Mouse (Mus musculus) kidney, adult 2 months (tissue): ENCODE data around the gene Cntfr.

ENCODE experiments used
- CTCF ChIP-seq: fragments of 200-500 bp; conservative IDR thresholded peaks from 2 replicates; pipeline ENCODE4 v1.5.1; 2011; ENCODE audit warnings: low read depth, mild to moderate bottlenecking, control low read depth, low read length, moderate library complexity, mixed read lengths; ENCODE audit not compliant: insufficient read depth, insufficient read length
- POLR2A ChIP-seq: fragments of 200-500 bp; IDR thresholded peaks from one replicate; pipeline ENCODE4 v1.6.1; 2011; ENCODE audit warnings: low read depth, low read length, control low read depth

DNA sequence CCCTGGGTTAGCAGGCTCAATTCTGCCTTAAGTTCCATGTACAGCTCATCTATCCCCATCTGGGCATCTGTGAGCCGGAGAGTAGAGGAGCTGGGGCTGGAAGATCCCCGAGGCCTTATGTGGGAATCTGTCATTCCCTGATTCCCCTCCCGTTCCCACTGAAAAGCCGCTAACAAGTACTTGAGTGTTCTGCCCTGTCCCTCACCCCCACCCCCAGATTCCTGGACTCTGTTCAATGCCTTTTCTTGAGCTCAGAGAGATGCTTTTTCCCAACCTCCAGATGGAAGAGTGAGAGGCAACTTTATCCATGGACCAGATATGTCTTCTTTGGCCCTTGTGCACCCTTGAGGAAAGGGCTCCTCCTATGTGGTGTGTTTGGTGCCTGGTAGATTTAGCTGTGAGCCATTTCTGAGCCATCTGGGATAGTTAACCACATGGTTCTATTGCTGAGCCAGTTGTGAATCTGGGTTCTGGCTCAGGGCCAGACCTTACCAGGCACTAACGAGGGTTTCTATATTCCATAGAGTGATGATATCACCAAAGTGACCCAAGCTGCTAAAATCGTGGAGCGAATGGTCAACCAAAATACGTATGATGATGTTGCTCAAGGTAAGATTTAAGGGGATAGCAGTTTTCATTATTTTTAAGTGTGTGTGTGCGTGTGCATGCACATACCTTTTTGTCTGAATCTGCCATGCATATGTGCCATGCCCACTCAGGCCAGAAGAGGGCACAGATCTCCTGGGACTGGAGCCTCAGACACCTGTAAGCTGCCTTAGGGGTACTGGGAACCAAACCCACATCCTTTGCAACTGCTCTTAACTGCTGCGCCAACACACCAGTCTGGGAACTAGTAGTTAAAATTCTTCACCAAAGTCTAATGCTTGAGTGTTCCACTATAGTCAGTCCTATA, 87.0 kb downstream of the Cntfr start:
- TF ChIP-seq CTCF (peak; percentile 48), POLR2A (no peak)
